Mouse (Mus musculus) layer of hippocampus, adult 8-10 months (tissue): ENCODE data around the gene Gm14692. TPM values are rescaled to one million over a fixed set of nuclear protein-coding genes. Genes with fewer than 3 reads are reported as not detected.
"Not testable (repeated sequence)": the region's sequence is repeated elsewhere in the genome, so short reads cannot be mapped to it uniquely, and the experiment has no call there.

Source experiments
- DNase-seq, 2 experiments: peaks; one replicate each; pipeline ENCODE4 v3.0.0; 2022; ENCODE audit warnings: low spot score in 2 of 2
- total RNA-seq, 4 experiments: library from RNA; stranded (reverse); gene quantifications; 2 replicates each; pipeline ENCODE4 v1.2.4; 2022

Gene Gm14692
- total RNA-seq = not detected

DNA sequence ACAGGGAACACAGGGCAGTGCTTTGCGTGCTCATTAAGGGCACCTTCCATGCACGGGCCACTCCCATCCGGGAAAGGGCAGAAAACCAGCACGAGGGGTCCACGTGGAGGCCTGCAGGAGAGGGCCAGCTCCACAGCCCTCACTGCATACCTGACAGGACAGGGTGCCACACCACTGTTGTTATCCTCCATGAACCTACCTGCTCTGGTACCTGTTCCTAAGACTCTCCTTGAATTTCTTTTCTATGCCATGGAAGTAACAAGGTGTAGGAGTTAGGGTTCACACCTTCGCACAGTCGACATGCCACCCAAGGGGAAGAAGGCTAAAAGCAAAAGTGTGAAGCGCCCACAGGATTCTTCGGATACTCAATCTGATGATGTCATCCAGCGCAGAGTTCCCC, at the start of gene Gm14692:
TSS of gene Gm14692 (plus strand) at position 301 of the 400 bp plus-strand sequence.
- not testable (repeated sequence) for DNase-seq

DNA sequence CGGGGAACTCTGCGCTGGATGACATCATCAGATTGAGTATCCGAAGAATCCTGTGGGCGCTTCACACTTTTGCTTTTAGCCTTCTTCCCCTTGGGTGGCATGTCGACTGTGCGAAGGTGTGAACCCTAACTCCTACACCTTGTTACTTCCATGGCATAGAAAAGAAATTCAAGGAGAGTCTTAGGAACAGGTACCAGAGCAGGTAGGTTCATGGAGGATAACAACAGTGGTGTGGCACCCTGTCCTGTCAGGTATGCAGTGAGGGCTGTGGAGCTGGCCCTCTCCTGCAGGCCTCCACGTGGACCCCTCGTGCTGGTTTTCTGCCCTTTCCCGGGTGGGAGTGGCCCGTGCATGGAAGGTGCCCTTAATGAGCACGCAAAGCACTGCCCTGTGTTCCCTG, 2.0 kb upstream of the Gm14692 start, which contains the start of gene Gm1140:
TSS of gene Gm1140 (minus strand) at position 101 of the 400 bp plus-strand sequence.
- DNase-seq = not testable (repeated sequence)

Other genes with a start within 250 kb of the Gm14692 start
- not detected for gene Gm1140, start 2.1 kb upstream of the Gm14692 start, total RNA-seq
- not detected for gene 4933436I01Rik, start 225.8 kb downstream of the Gm14692 start, total RNA-seq